Mouse (Mus musculus): ENCODE results near the gene Sparcl1.

DNA sequence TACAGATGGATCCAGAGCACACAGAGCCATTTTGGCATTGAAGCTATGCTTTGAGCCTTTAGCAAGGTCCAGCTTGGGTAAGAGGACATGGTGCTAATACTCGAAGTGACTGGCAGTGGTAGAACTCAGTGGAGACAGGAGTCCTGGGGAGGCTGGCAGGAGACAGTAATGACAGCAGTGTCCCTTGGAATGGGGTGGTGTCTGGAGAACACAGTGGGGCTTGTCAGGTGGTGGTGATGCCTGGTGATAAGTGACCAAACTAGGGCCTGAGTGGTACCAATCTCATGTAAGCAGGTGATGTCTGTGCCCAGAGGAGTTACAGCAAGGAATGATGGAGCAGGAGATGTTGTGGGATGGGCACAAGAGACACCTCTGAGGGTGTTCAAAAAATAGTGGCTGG, 13.8 kb upstream of the Sparcl1 start:
- no peak for TF ChIP-seq CTCF (IDR thresholded peaks at IDR 0.05)
- TF ChIP-seq POLR2A (IDR thresholded peaks at IDR 0.05; ENCODE audit: insufficient read depth, low read depth, low read length): no peak
